Mouse (Mus musculus): ENCODE data around the gene Gpr176.
"Not testable (repeated sequence)": the region's sequence is repeated elsewhere in the genome, so short reads cannot be mapped to it uniquely, and the experiment has no call there.

Gpr176 gene

DNA sequence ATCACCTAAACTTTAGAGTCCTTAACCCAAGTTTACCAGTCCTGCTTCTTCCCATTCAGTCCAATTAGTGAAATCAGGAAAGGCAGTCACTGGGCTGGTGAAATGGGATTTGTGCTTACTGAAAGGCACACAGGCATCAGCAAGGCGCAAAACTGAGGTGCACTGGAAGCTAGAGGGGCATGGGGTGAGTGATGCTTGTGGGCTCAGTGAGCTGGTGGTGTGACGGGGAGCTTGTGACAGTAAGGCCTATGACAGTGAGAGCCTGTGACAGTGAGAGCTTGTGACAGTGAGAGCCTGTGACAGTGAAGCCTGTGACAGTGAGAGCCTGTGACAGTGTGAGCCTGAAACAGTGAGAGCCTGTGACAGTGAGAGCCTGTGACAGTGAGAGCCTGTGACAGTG, 71.6 kb downstream of the Gpr176 start:
- DNase-seq (ENCODE audit: extremely low read depth, low read depth, low spot score), result no peak

DNA sequence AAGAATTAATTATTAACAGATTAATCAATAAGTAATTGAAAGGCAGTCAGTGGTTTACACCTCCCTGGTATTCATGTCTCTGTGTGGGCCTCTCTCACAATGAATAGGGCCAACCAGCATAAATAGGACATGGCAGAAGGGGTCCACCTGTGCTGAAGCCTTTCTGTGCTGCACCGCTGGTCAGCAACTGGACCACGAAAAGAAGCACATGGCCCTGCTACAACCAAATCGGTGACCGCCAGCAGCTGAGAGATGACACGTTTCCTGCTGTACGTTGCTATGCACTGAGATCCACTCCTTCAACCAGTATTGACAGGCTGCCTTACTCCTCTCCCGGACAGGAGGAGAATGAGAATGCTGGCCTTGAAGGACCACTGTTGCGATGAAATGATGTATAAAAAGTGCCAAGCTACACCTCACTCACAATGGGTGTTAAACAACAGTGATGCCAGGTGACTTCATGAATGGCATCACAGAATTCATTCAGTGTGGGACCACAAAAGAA, 72.1 kb downstream of the Gpr176 start:
- no peak for DNase-seq (ENCODE audit: extremely low read depth, low read depth, low spot score)

DNA sequence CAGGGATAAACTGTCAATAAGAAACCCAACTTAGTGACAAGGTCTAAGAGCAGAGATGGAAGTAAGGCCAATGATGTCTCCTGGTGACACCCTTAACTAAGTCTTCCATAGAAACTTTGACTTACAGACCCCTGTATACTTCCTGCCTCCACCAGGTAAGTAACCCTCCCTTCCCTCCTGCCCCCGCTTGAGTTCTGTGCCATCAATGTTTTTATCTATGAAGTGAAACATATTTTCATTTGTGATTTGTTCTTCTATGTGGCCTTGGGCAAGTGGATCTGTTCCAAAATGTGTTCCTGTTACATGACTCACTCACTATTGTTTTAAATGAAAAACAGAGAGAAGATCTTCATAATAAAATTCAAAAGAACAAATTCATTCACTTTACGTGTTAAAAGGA, 73.2 kb downstream of the Gpr176 start:
- no peak for DNase-seq (ENCODE audit: extremely low read depth, low read depth, low spot score)

GRCm38 (mm10) chr2:118298601-118299000, 74.6 kb downstream of the Gpr176 start:
- no peak for DNase-seq (ENCODE audit: extremely low read depth, low read depth, low spot score)

- no peak for DNase-seq (ENCODE audit: extremely low read depth, low read depth, low spot score)
Observed at GRCm38 (mm10) chr2:118297966-118298365, 75.3 kb downstream of the Gpr176 start.

GRCm38 (mm10) chr2:118295505-118295904, 77.7 kb downstream of the Gpr176 start:
- DNase-seq (ENCODE audit: extremely low read depth, low read depth, low spot score), result no peak

DNA sequence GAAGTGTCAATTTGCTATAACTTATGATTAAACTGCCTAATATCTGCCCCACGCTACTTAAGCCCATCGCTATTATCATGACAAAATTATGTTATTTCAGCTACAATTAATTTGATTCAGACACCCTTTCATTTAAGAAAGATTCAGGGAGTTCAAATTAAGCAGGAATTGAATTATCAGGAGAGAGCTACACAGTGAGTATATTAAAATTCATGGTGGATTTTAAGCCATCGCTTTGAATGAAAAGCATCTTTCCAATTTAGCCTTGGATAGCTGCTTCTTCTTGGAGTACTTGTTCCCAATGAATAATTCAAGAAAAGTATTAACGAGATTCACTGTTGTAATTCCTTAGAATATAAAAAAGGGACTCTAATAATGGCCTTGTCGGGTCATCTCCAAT, 79.6 kb downstream of the Gpr176 start:
- no peak for DNase-seq (ENCODE audit: extremely low read depth, low read depth, low spot score)

DNA sequence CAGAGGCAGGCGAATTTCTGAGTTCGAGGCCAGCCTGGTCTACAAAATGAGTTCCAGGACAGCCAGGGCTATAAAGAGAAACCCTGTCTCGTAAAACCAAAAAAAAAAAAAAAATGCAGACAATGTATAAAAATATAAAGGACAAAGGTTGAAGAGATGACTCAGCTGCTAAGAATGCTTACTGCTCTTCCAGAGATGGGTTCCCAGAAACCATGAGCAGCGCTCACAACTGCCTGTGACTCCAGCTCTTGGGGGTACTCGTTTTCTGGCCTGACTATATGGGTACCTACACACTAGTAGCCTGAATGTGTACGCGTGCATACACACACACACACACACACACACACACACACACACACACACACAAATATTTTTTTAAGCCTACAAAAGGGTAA, 84.2 kb downstream of the Gpr176 start:
- DNase-seq (ENCODE audit: extremely low read depth, low read depth, low spot score), result not testable (repeated sequence)

- peak; percentile 37 for DNase-seq (ENCODE audit: extremely low read depth, low read depth, low spot score)
Observed at GRCm38 (mm10) chr2:118288326-118289065, 84.7 kb downstream of the Gpr176 start.

DNA sequence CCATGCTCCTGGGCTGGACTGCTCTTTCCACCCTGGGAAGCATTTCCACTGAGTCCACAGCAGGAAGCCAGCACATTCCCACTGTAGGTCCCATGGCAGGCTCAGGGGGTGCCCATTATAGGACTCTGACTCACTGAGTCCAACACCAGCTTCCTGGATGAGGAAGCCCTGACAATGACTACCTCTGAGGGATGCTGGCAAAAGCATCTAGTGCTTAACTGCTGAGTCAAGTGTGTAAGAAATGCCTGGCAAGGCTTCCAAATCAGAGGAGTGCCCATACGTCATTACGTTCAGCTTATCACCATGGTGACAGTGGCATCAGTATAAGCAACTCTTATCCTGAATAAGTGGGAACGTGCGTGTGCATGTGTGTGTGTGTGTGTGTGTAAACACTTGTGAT, 85.5 kb downstream of the Gpr176 start:
- no peak for DNase-seq (ENCODE audit: extremely low read depth, low read depth, low spot score)

DNA sequence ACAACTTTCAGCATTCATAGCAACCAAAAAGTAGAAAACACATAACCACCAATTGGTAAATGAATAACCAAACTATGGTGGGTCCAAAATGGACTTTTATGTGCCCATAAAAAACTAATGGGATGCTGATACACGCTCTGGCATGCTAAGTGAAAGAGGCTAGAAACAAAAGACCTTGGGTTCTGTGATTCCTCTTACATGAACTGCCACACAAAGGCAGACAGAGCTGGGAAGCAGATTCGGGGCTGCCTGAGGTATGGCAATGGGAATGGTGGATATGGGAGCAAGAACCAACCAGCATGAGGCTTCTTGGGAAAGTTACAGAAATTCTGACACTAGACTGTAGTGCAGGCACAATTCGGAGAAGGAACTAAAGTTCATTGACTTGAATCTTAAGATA, 90.8 kb downstream of the Gpr176 start:
- DNase-seq (ENCODE audit: extremely low read depth, low read depth, low spot score), result no peak

DNA sequence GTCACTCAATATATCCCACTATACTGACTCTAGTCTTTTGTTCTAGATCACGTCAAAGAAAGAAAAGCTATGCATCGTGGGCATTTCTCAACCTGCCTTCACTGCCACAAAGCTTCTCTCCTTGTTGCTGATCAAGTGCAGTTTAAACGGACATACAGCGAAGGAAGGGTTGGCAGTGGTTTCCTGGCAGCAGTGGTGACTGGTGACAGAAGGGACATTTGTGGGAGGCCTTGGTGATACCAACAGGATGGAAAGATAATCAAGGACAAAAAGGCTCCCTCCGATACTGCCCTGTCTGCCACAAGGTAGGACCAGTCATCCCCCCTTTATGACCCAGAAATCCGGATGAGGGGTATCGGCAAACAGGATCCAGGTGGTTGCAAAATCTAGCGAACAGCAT, 95.0 kb downstream of the Gpr176 start:
- no peak for DNase-seq (ENCODE audit: extremely low read depth, low read depth, low spot score)

DNA sequence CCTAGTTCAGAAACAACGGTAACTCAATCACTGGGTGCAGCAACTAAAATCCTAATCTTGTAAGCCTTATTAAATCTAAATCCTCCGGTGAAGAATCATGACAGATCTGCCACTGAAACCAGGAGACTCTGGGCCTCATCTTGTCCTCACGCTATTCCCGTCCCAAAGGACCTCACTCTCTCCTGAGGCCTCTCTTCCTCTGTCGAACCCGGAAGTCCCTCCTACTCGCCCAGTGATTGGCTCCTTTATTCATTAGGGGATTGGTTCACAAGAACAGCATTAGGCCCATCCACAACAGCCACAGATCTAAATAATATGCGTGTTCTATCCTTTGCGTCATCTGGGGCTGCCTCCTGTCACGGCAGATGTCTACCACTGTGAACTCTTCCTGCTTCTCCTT, 101.6 kb downstream of the Gpr176 start:
- no peak for DNase-seq (ENCODE audit: extremely low read depth, low read depth, low spot score)

- no peak for DNase-seq (ENCODE audit: extremely low read depth, low read depth, low spot score)
Observed at GRCm38 (mm10) chr2:118270213-118270612, 103.0 kb downstream of the Gpr176 start.

DNA sequence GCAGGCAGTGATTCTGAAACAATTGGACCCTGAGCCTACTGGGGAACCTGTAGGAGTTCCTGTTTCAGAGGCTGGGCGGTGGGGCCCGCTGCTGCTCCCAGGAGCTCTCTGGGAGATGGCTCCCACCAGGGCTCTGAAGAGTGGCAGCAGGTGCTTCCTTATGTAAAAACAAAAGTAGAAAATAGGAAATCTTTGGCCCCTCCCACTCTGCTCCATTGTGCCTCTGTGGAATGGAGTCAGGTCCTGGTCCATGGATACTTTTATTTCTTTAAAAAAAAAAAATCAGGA, 109.4 kb downstream of the Gpr176 start:
- DNase-seq (ENCODE audit: extremely low read depth, low read depth, low spot score), result no peak

GRCm38 (mm10) chr2:118263151-118263913, 109.9 kb downstream of the Gpr176 start:
- DNase-seq (ENCODE audit: extremely low read depth, low read depth, low spot score), result no peak

- DNase-seq (ENCODE audit: extremely low read depth, low read depth, low spot score), result no peak
Observed at GRCm38 (mm10) chr2:118262673-118263072, 110.5 kb downstream of the Gpr176 start.

DNA sequence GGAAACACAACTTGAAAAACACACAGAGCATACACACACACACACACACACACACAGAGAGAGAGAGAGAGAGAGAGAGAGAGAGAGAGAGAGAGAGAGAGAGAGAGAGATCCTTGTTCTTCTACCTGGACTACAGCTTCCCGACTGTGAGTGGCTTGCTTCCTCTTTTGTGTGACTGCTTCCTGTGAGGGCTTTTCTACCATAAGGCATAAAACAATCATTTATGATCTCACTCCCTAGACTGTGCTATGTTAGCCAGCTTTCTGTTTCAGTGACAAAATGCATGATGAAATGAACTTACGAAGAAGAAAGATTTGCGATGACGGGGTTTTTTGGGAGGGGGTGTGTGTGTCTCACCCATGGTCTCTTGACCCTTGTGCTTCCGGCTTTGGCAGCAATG, 113.5 kb downstream of the Gpr176 start:
- no peak for DNase-seq (ENCODE audit: extremely low read depth, low read depth, low spot score)

DNA sequence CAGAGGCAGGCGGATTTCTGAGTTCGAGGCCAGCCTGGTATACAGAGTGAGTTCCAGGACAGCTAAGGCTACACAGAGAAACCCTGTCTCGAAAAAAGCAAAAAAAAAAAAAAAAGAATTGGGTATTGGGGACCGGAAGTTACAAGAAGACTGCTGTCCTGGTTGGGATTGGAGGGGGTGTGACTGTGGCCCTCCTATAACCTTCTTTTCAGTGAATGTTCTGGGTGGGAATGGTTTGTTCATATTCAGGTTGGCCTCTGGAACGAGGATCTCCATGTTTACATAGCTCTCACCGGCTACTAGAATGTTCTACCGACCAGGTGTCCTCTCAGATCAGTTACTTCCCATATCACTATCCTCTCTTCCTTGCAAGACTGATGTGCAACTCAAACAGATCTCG, 116.1 kb downstream of the Gpr176 start:
- no peak for DNase-seq (ENCODE audit: extremely low read depth, low read depth, low spot score)

GRCm38 (mm10) chr2:118256621-118257053, 116.6 kb downstream of the Gpr176 start, which contains the start of gene Fsip1:
Fsip1 (minus strand) TSS chr2:118256966.
- no peak for DNase-seq (ENCODE audit: extremely low read depth, low read depth, low spot score)

GRCm38 (mm10) chr2:118254516-118254915, 118.7 kb downstream of the Gpr176 start:
- no peak for DNase-seq (ENCODE audit: extremely low read depth, low read depth, low spot score)

DNA sequence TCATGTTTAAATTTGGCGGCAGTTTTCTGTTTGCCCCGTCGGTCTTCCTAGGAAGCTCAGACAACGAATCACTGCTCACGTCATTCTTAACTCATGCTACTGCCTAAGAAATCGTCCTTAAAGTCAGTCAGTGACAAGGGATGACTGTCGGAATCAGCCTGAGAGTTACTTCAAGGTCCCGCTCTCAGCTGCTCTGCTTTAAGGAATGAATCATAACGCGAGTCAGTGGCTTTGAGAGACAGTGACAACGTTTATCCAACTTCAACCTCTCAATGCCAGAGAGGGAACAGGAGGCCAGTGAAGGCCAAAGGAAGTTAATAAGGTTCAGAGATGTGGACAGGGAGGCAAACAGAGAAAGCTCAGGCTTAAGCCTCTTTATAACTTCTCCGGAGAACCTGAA, 124.3 kb downstream of the Gpr176 start:
- DNase-seq (ENCODE audit: extremely low read depth, low read depth, low spot score), result no peak

All from fat pad, adult 2 months (tissue).